ENCODE assay signal across 20 mouse cellular contexts in genomic region chr4:106244826-106245510, GRCm38 (mm10).
DNase-seq lines count a peak whose midpoint lies in the region; ATAC-seq and TF ChIP-seq lines count a peak whose summit lies in the region.
"Had no signal": no experiment of that assay in that cellular context is flagged by ENCODE, and none has a peak within 500 bp of the region (broad histone marks: within the 10 kb centered on the region; RNA-seq: fewer than 3 reads in every experiment).

No protein-coding gene starts in this region.

- 68% methylated on average over 9 of the region's 9 CpGs for WGBS in hindbrain, postnatal 0 days
- WGBS in hindbrain, embryonic 14.5 days: 90% methylated on average over 9 of the region's 9 CpGs
- WGBS in forebrain, embryonic 10.5 days: 91% methylated on average over 9 of the region's 9 CpGs

- no peak overlapping the region for H3K4me2 ChIP-seq in hindbrain, postnatal 0 days (ENCODE audit: low read depth, low read length)
- no peak overlapping the region for H3K4me2 ChIP-seq in hindbrain, embryonic 14.5 days (replicated peaks)
- H3K4me2 ChIP-seq: limb, embryonic 12.5 days had no signal

- H3K4me3 ChIP-seq in hindbrain, postnatal 0 days (ENCODE audit: low read length): no peak overlapping the region
- H3K4me3 ChIP-seq in hindbrain, embryonic 14.5 days (replicated peaks; ENCODE audit: low read length): no peak overlapping the region
- no peak overlapping the region for H3K4me3 ChIP-seq in layer of hippocampus, adult 2 months
- no peak overlapping the region for H3K4me3 ChIP-seq in forebrain, embryonic 10.5 days
- H3K4me3 ChIP-seq: limb, embryonic 12.5 days had no signal

- 0 out of 2 replicates have a peak, but pooled peaks have one; percentile 32 for ATAC-seq in hindbrain, postnatal 0 days
- ATAC-seq in hindbrain, embryonic 14.5 days (ENCODE audit: low FRiP score): no peak
- ATAC-seq: forebrain, embryonic 16.5 days; inflammation-experienced regulatory T-cells, adult 6 months; midbrain, embryonic 16.5 days had no signal

- no peak for TF ChIP-seq CTCF in hindbrain, postnatal 0 days (IDR thresholded peaks at IDR 0.05; ENCODE audit: low read depth)
- no peak for TF ChIP-seq CTCF in layer of hippocampus, adult 2 months (conservative IDR thresholded peaks at IDR 0.05)

- DNase-seq in hindbrain, postnatal 0 days (ENCODE audit: low spot score): peak; percentile 34
- no peak for DNase-seq in hindbrain, embryonic 14.5 days (ENCODE audit: low spot score)
- peak in 1 of 2 experiments; percentile 23 for DNase-seq in layer of hippocampus, adult 2 months (ENCODE audit: low spot score in 2 of 2)
- DNase-seq in layer of hippocampus, postnatal 36 days: no peak
- DNase-seq in 416B (ENCODE audit: low read depth): peak; percentile 29
- DNase-seq in kidney, postnatal 25 days: peak; percentile 69 to 78
- DNase-seq in thymus, adult 18-20 months: no peak
- no peak for DNase-seq in forebrain, embryonic 10.5 days (ENCODE audit: extremely low spot score, low spot score)
- DNase-seq: adrenal gland, postnatal 25 days; B cell, adult 2 months; cerebellum, adult 11 months; cerebellum, postnatal 14 days; gastrocnemius, postnatal 36 days; lung, adult 18-20 months; lung, postnatal 14 days; right cerebral cortex, postnatal 4 days had no signal

- no peaks in the 10 kb centered on the region for H3K9me3 ChIP-seq in hindbrain, postnatal 0 days (ENCODE audit: low read length)
- no peaks in the 10 kb centered on the region for H3K9me3 ChIP-seq in hindbrain, embryonic 14.5 days (ENCODE audit: control insufficient read depth, low read length)
- no peaks in the 10 kb centered on the region; the same call in 1 of the 2 replicates for H3K9me3 ChIP-seq in forebrain, embryonic 10.5 days

- no peaks in the 10 kb centered on the region for H3K27me3 ChIP-seq in hindbrain, postnatal 0 days (ENCODE audit: insufficient read depth, low read length)
- H3K27me3 ChIP-seq in hindbrain, embryonic 14.5 days (ENCODE audit: control insufficient read depth, insufficient read depth, low read length): no peaks in the 10 kb centered on the region
- no peaks in the 10 kb centered on the region for H3K27me3 ChIP-seq in forebrain, embryonic 10.5 days (ENCODE audit: poor library complexity, severe bottlenecking)
- H3K27me3 ChIP-seq: limb, embryonic 12.5 days had no signal

- H3K4me1 ChIP-seq in hindbrain, postnatal 0 days (ENCODE audit: insufficient read depth, low read length): no peaks in the 10 kb centered on the region
- no peaks in the 10 kb centered on the region for H3K4me1 ChIP-seq in hindbrain, embryonic 14.5 days (replicated peaks; ENCODE audit: control insufficient read depth, insufficient read depth, low read length)
- H3K4me1 ChIP-seq in forebrain, embryonic 10.5 days: no peaks in the 10 kb centered on the region
- H3K4me1 ChIP-seq: limb, embryonic 12.5 days had no signal

- no peak overlapping the region for H3K9ac ChIP-seq in hindbrain, postnatal 0 days (replicated peaks; ENCODE audit: low read length)
- no peak overlapping the region for H3K9ac ChIP-seq in hindbrain, embryonic 14.5 days
- H3K9ac ChIP-seq: limb, embryonic 12.5 days had no signal

- no peaks in the 10 kb centered on the region for H3K36me3 ChIP-seq in hindbrain, postnatal 0 days (ENCODE audit: insufficient read depth, low read length)
- H3K36me3 ChIP-seq in hindbrain, embryonic 14.5 days (replicated peaks; ENCODE audit: control insufficient read depth, insufficient read depth): no peaks in the 10 kb centered on the region
- H3K36me3 ChIP-seq in forebrain, embryonic 10.5 days (replicated peaks): no peaks in the 10 kb centered on the region
- H3K36me3 ChIP-seq: limb, embryonic 12.5 days had no signal

- peak overlapping the region; percentile 8; the same call in 1 of the 2 replicates for H3K27ac ChIP-seq in hindbrain, postnatal 0 days
- H3K27ac ChIP-seq in hindbrain, embryonic 14.5 days: no peak overlapping the region
- peak overlapping the region; percentile 69; the same call in 1 of the 2 replicates for H3K27ac ChIP-seq in layer of hippocampus, adult 2 months
- H3K27ac ChIP-seq in forebrain, embryonic 10.5 days: no peak overlapping the region

Comparison
In these comparisons a context has a peak if more than half of its experiments do, and no peak if none do; other contexts are left out.
1. DNase-seq: peak in hindbrain, postnatal 0 days (single experiment), 416B (single experiment) and kidney, postnatal 25 days (2 of 2); none in hindbrain, embryonic 14.5 days (single experiment), layer of hippocampus, postnatal 36 days (0 of 2), thymus, adult 18-20 months (0 of 2) and forebrain, embryonic 10.5 days (single experiment).
2. H3K27ac ChIP-seq: peak in hindbrain, postnatal 0 days (single experiment) and layer of hippocampus, adult 2 months (single experiment); none in hindbrain, embryonic 14.5 days (single experiment) and forebrain, embryonic 10.5 days (single experiment).